Mouse (Mus musculus) MEL-GATA-1-ER (cell line): ENCODE measurements around the gene Elmod1.
"Not testable (repeated sequence)": the region's sequence is repeated elsewhere in the genome, so short reads cannot be mapped to it uniquely, and the experiment has no call there.

Source experiments
- DNase-seq: peaks from one replicate; pipeline ENCODE4 v3.0.0-alpha.2; 2012; ENCODE audit warnings: low read depth; ENCODE audit errors: extremely low read depth

Elmod1 gene

GRCm38 (mm10) chr9:53975122-53975518 lies at the start of gene Elmod1:
Gene Elmod1, minus strand, starts transcription at chr9:53975301.
- DNase-seq = no peak

GRCm38 (mm10) chr9:54022795-54023194 lies 47.7 kb upstream of the Elmod1 start:
- DNase-seq = no peak

- DNase-seq = no peak
These were observed 19.4 kb upstream of the Elmod1 start for GRCm38 (mm10) chr9:53994528-53994927.

- not testable (repeated sequence) for DNase-seq
These were observed 17.5 kb upstream of the Elmod1 start for GRCm38 (mm10) chr9:53992567-53992966.

- peak; percentile 30 for DNase-seq
These were observed 15.8 kb upstream of the Elmod1 start for GRCm38 (mm10) chr9:53990921-53991320.

- DNase-seq = no peak
These were observed 11.9 kb upstream of the Elmod1 start for GRCm38 (mm10) chr9:53986972-53987371.

- DNase-seq = no peak
These were observed 9.8 kb upstream of the Elmod1 start for GRCm38 (mm10) chr9:53984868-53985267.

GRCm38 (mm10) chr9:53974328-53975121 lies 576 bp downstream of the Elmod1 start:
- DNase-seq = no peak

GRCm38 (mm10) chr9:53973929-53974327 lies 1.2 kb downstream of the Elmod1 start:
- DNase-seq = no peak

GRCm38 (mm10) chr9:53973241-53973640 lies 1.9 kb downstream of the Elmod1 start:
- no peak for DNase-seq

- no peak for DNase-seq
These were observed 2.7 kb downstream of the Elmod1 start for GRCm38 (mm10) chr9:53972358-53972757.

- DNase-seq = no peak
These were observed 7.3 kb downstream of the Elmod1 start for GRCm38 (mm10) chr9:53967610-53968368.

GRCm38 (mm10) chr9:53957021-53957420 lies 18.1 kb downstream of the Elmod1 start:
- no peak for DNase-seq

GRCm38 (mm10) chr9:53954853-53955252 lies 20.2 kb downstream of the Elmod1 start:
- DNase-seq = no peak

GRCm38 (mm10) chr9:53947463-53947862 lies 27.6 kb downstream of the Elmod1 start:
- no peak for DNase-seq

GRCm38 (mm10) chr9:53938555-53938954 lies 36.5 kb downstream of the Elmod1 start:
- no peak for DNase-seq

GRCm38 (mm10) chr9:53934179-53934578 lies 40.9 kb downstream of the Elmod1 start:
- DNase-seq = no peak

GRCm38 (mm10) chr9:53933375-53933774 lies 41.7 kb downstream of the Elmod1 start:
- DNase-seq = no peak

GRCm38 (mm10) chr9:53930906-53931305 lies 44.2 kb downstream of the Elmod1 start:
- DNase-seq = no peak

- no peak for DNase-seq
These were observed 54.0 kb downstream of the Elmod1 start for GRCm38 (mm10) chr9:53921061-53921460.

- DNase-seq = no peak
These were observed 59.0 kb downstream of the Elmod1 start for GRCm38 (mm10) chr9:53915929-53916721.

GRCm38 (mm10) chr9:53910823-53911222 lies 64.3 kb downstream of the Elmod1 start:
- no peak for DNase-seq
